Mouse (Mus musculus): ENCODE measurements around the gene Stk11.
A peak's percentile ranks its signal among the peaks of the same experiment; 100 is the strongest.

Stk11 gene

GRCm38 (mm10) chr10:80094684-80095083 is 20.9 kb upstream of the Stk11 start:
- no peak for DNase-seq (ENCODE audit: low read depth, low spot score)

GRCm38 (mm10) chr10:80095547-80095946 is 20.1 kb upstream of the Stk11 start:
- DNase-seq (ENCODE audit: low read depth, low spot score): no peak

GRCm38 (mm10) chr10:80097275-80097674 is 18.3 kb upstream of the Stk11 start:
- no peak for DNase-seq (ENCODE audit: low read depth, low spot score)

GRCm38 (mm10) chr10:80098630-80099029 is 17.0 kb upstream of the Stk11 start:
- DNase-seq (ENCODE audit: low read depth, low spot score): no peak

GRCm38 (mm10) chr10:80100982-80101381 is 14.6 kb upstream of the Stk11 start:
- no peak for DNase-seq (ENCODE audit: low read depth, low spot score)

- DNase-seq (ENCODE audit: low read depth, low spot score): peak; percentile 91
Measured at GRCm38 (mm10) chr10:80102216-80102915, 13.2 kb upstream of the Stk11 start.

- no peak for DNase-seq (ENCODE audit: low read depth, low spot score)
Measured at GRCm38 (mm10) chr10:80103032-80103431, 12.6 kb upstream of the Stk11 start.

- no peak for DNase-seq (ENCODE audit: low read depth, low spot score)
Measured at GRCm38 (mm10) chr10:80104181-80104580, 11.4 kb upstream of the Stk11 start.

GRCm38 (mm10) chr10:80105460-80105859 is 10.1 kb upstream of the Stk11 start, which contains the start of gene Sbno2:
Gene Sbno2, minus strand, starts transcription at chr10:80105571.
- DNase-seq (ENCODE audit: low read depth, low spot score): no peak

GRCm38 (mm10) chr10:80105926-80106325 is 9.7 kb upstream of the Stk11 start:
- DNase-seq (ENCODE audit: low read depth, low spot score): no peak

GRCm38 (mm10) chr10:80107678-80108077 is 7.9 kb upstream of the Stk11 start:
- no peak for DNase-seq (ENCODE audit: low read depth, low spot score)

- DNase-seq (ENCODE audit: low read depth, low spot score): peak; percentile 86
Measured at GRCm38 (mm10) chr10:80114341-80115284, 990 bp upstream of the Stk11 start.

- DNase-seq (ENCODE audit: low read depth, low spot score): no peak
Measured at GRCm38 (mm10) chr10:80115944-80116335, 337 bp downstream of the Stk11 start.

GRCm38 (mm10) chr10:80116563-80116926 is 942 bp downstream of the Stk11 start:
- DNase-seq (ENCODE audit: low read depth, low spot score): peak; percentile 41

- peak; percentile 43 for DNase-seq (ENCODE audit: low read depth, low spot score)
Measured at GRCm38 (mm10) chr10:80116927-80117691, 1.5 kb downstream of the Stk11 start.

GRCm38 (mm10) chr10:80117736-80118135 is 2.1 kb downstream of the Stk11 start:
- no peak for DNase-seq (ENCODE audit: low read depth, low spot score)

GRCm38 (mm10) chr10:80118552-80118951 is 2.9 kb downstream of the Stk11 start:
- DNase-seq (ENCODE audit: low read depth, low spot score): no peak

GRCm38 (mm10) chr10:80120146-80120545 is 4.5 kb downstream of the Stk11 start:
- DNase-seq (ENCODE audit: low read depth, low spot score): no peak

- DNase-seq (ENCODE audit: low read depth, low spot score): no peak
Measured at GRCm38 (mm10) chr10:80121639-80122038, 6.0 kb downstream of the Stk11 start.

- no peak for DNase-seq (ENCODE audit: low read depth, low spot score)
Measured at GRCm38 (mm10) chr10:80123932-80124562, 8.4 kb downstream of the Stk11 start.

- no peak for DNase-seq (ENCODE audit: low read depth, low spot score)
Measured at GRCm38 (mm10) chr10:80127920-80128319, 12.3 kb downstream of the Stk11 start.
